Mouse (Mus musculus): ENCODE data around the gene Fgf9.

DNA sequence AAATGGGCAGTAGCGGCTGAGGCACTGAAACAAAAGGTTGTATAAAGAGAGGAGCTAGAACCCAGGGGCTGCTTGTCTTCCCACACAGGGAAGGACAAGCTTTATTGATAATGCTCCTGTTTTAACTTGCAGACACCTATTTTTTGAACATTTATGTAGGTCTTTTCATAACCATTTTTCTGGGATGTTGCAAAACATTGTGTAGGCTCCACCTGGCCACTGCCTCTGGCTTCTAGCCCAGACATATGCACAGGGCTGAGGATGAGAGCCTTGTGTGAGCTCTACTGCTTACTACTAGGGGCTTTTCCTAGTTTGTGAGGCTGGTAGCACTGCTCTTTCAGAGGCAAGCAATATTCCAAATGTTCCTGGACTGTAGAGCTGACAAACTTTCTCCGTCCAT is 43.8 kb downstream of the Fgf9 start:
- TF ChIP-seq CTCF (IDR thresholded peaks at IDR 0.05; ENCODE audit: borderline replicate concordance, extremely low read depth, insufficient read depth, insufficient read length) (no peak), POLR2A (IDR thresholded peaks at IDR 0.05; ENCODE audit: borderline replicate concordance, extremely low read depth, insufficient read depth, insufficient read length, poor library complexity, severe bottlenecking) (no peak)
